Mouse (Mus musculus) duodenum, adult 2 months (tissue): ENCODE data around the gene Ubl7. TPM values are rescaled to one million over a fixed set of nuclear protein-coding genes. Genes with fewer than 3 reads are reported as not detected.

Experiments
- polyA plus RNA-seq: library from polyadenylated mRNA; depleted of rRNA; stranded (reverse); fragments of >200 nt; gene quantifications from 2 replicates; pipeline ENCODE4 v1.2.3, GENCODE M21; 2012; ENCODE audit warnings: low replicate concordance; rRNA removed

Ubl7 gene
- polyA plus RNA-seq = 147 and 182 TPM in 2 replicates

GRCm38 (mm10) chr9:57910254-57911160, at the start of gene Ubl7:
Ubl7 (plus strand) TSS chr9:57910979.

GRCm38 (mm10) chr9:57939431-57940348, 28.9 kb downstream of the Ubl7 start, which contains the start of gene Sema7a:
Sema7a (plus strand) TSS chr9:57940112.

Other genes with a start within 250 kb of the Ubl7 start
- 0.60 TPM in 1 of 2 replicates, not detected in the other for gene Cyp1a2, start 227.3 kb upstream of the Ubl7 start, polyA plus RNA-seq
- gene Cyp1a1, start 223.1 kb upstream of the Ubl7 start, polyA plus RNA-seq = 4.5 and 47.1 TPM in 2 replicates
- gene Edc3, start 202.4 kb upstream of the Ubl7 start, polyA plus RNA-seq = 6.1 and 6.2 TPM in 2 replicates
- gene Clk3, start 145.1 kb upstream of the Ubl7 start, polyA plus RNA-seq = 41.9 and 49.1 TPM in 2 replicates
- 7.4 and 7.8 TPM in 2 replicates for gene Arid3b, start 74.2 kb upstream of the Ubl7 start, polyA plus RNA-seq
- 26.4 and 43.2 TPM in 2 replicates for gene Sema7a, start 29.1 kb downstream of the Ubl7 start, polyA plus RNA-seq
- gene Cyp11a1, start 95.4 kb downstream of the Ubl7 start, polyA plus RNA-seq = 0.57 and 1.1 TPM in 2 replicates
- gene Stra6, start 152.8 kb downstream of the Ubl7 start, polyA plus RNA-seq = 0.07 and 1.2 TPM in 2 replicates
- 0.05 TPM in 1 of 2 replicates, not detected in the other for gene Ccdc33, start 207.8 kb downstream of the Ubl7 start, polyA plus RNA-seq